Mouse (Mus musculus) embryonic facial prominence, embryonic 13.5 days (tissue): ENCODE data around the gene Glt28d2. TPM values are rescaled to one million over a fixed set of nuclear protein-coding genes. Genes with fewer than 3 reads are reported as not detected.

ENCODE experiments used
- ATAC-seq: fragments of 200-750 bp; cut with Nextera tagmentation; 2 replicates; pipeline ENCODE4 v1.8.0; 2017; ENCODE audit warnings: low read depth; ENCODE audit not compliant: insufficient number of reproducible peaks, insufficient read depth, low FRiP score, low TSS enrichment
- H3K27ac ChIP-seq: fragments of 300-500 bp; sonication (generic); 2 replicates; pipeline ENCODE4 v1.5.1; 2015; ENCODE audit warnings: moderate library complexity, mild to moderate bottlenecking, inconsistent platforms
- H3K27me3 ChIP-seq: fragments of 300-500 bp; sonication (generic); 2 replicates; pipeline ENCODE4 v1.6.1; 2015; ENCODE audit warnings: mild to moderate bottlenecking, inconsistent platforms
- H3K36me3 ChIP-seq: fragments of 300-500 bp; sonication (generic); 2 replicates; pipeline ENCODE4 v1.6.1; 2015; ENCODE audit warnings: mild to moderate bottlenecking, inconsistent platforms
- H3K4me1 ChIP-seq: fragments of 300-500 bp; sonication (generic); 2 replicates; pipeline ENCODE4 v1.6.1; 2015; ENCODE audit warnings: inconsistent platforms
- H3K4me2 ChIP-seq: fragments of 300-500 bp; sonication (generic); 2 replicates; pipeline ENCODE4 v1.6.1; 2015; ENCODE audit warnings: moderate library complexity, mild to moderate bottlenecking, inconsistent platforms
- H3K4me3 ChIP-seq: fragments of 300-500 bp; sonication (generic); 2 replicates; pipeline ENCODE4 v1.5.1; 2015; ENCODE audit warnings: mild to moderate bottlenecking, inconsistent platforms
- H3K9ac ChIP-seq: fragments of 300-500 bp; sonication (generic); 2 replicates; pipeline ENCODE4 v1.6.1; 2015; ENCODE audit warnings: mild to moderate bottlenecking, inconsistent platforms
- H3K9me3 ChIP-seq: fragments of 300-500 bp; sonication (generic); 2 replicates; pipeline ENCODE4 v1.6.1; 2016; ENCODE audit warnings: inconsistent platforms
- WGBS: fragments of 180-500 bp; shearing (Covaris S2); methylation state at CpG from one replicate; pipeline ENCODE4 v1.1.7; 2015; ENCODE audit warnings: mixed read lengths; 5-methylcytosine and 5-hydroxymethylcytosine counted together
- polyA plus RNA-seq: library from polyadenylated mRNA; unstranded; fragments of >200 nt; fragmentation: Nextera tagmentation; extraction: Ambion mirVana; gene quantifications from 2 replicates; pipeline ENCODE4 v1.2.1, GENCODE M21; 2015

The Glt28d2 gene
- polyA plus RNA-seq, 1 experiment from 2014 or later: 1.7 TPM

DNA sequence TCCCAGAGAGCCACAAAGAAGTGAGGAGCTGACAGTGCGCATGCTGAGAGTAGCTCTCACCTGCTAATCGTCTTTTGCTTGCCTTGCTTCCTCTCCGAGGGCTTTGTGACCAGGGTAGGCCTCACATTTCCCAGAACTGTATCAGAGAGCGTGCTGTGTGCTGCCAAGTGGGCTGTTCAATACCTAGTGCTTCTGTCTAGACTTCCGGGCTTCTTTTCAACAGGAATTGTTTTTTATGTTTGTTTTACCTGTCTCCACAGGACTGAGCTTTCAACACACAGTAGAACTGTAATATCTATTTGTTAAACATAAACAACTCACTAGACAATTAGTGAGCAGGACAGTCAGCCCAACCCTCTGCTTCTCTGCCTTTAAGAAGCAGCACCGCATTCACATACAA lies 42.0 kb downstream of the Glt28d2 start:
- no peak overlapping the region for H3K27ac ChIP-seq
- peaks cover 16% of the 10 kb centered on the region for H3K4me1 ChIP-seq
- no peaks in the 10 kb centered on the region for H3K9me3 ChIP-seq
- no peak overlapping the region for H3K4me3 ChIP-seq
- WGBS: 83% methylated on average over 6 of the region's 6 CpGs
- no peaks in the 10 kb centered on the region for H3K36me3 ChIP-seq
- H3K4me2 ChIP-seq: no peak overlapping the region
- H3K9ac ChIP-seq: no peak overlapping the region
- ATAC-seq: no peak
- H3K27me3 ChIP-seq: no peaks in the 10 kb centered on the region

DNA sequence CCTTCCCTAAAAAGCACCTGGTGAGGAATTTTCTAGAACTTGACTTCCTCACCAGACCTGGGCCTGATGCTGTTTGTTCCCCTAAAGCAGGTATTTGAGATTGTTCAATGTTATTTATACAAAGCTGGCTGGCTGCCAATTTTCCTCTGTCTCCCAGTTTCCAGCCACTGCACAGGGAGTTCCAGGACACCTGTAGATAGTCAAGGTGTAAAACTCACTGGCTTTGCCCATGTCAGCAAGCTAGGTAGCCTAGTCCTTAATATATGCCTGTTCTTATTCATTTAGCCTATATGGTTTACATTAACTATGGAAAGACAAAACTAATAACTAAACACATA lies 44.5 kb downstream of the Glt28d2 start:
- no peaks in the 10 kb centered on the region for H3K9me3 ChIP-seq
- H3K4me3 ChIP-seq: no peak overlapping the region
- ATAC-seq: no peak
- H3K9ac ChIP-seq: no peak overlapping the region
- no peak overlapping the region for H3K4me2 ChIP-seq
- peak overlapping the region; percentile 84 for H3K27ac ChIP-seq
- H3K4me1 ChIP-seq: peaks cover 19% of the 10 kb centered on the region
- no peaks in the 10 kb centered on the region for H3K36me3 ChIP-seq
- no peaks in the 10 kb centered on the region for H3K27me3 ChIP-seq

DNA sequence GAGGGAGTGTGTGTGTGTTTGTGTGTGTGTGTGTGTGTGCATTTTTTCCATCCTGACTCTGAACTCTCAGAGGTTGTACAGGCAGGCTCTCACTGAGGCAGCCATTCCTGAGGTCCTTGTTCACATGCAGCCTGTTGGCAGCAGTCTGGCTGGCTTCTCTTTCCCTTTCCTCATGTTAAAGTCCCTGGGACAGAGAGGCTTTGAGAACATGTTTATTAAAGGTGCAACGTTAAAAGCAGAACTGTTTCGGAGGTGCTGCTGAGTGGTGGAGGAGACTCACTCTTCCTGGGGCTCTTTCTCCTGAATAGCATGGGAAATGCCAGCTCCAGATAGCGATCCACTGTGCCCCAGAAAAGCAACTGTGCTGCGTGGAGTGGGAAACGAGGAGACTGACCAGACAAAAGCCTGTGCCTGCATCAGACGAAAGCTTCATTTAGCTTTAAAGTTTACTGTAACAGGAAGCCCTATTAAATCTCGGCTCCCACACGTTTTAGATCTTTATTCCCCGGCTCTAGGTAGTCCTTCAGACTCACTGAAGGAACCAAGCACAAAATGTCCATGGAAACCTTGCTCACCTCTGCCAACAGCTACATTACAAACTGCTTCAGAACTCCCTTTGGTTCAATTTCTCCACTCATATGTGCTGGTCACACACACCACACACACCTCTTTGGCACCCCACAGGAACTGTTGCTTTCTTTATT lies 45.0 kb downstream of the Glt28d2 start:
- no peak for ATAC-seq
- peak overlapping the region; percentile 84 for H3K27ac ChIP-seq
- H3K4me2 ChIP-seq: peak overlapping the region; percentile 26
- H3K4me1 ChIP-seq: peaks cover 22% of the 10 kb centered on the region
- WGBS: 35% methylated on average over 9 of the region's 9 CpGs
- 0 out of 2 replicates have a peak overlapping the region, but pooled peaks have one; percentile 2 for H3K9ac ChIP-seq
- H3K4me3 ChIP-seq: no peak overlapping the region
- no peaks in the 10 kb centered on the region for H3K27me3 ChIP-seq
- no peaks in the 10 kb centered on the region for H3K36me3 ChIP-seq
- no peaks in the 10 kb centered on the region for H3K9me3 ChIP-seq

DNA sequence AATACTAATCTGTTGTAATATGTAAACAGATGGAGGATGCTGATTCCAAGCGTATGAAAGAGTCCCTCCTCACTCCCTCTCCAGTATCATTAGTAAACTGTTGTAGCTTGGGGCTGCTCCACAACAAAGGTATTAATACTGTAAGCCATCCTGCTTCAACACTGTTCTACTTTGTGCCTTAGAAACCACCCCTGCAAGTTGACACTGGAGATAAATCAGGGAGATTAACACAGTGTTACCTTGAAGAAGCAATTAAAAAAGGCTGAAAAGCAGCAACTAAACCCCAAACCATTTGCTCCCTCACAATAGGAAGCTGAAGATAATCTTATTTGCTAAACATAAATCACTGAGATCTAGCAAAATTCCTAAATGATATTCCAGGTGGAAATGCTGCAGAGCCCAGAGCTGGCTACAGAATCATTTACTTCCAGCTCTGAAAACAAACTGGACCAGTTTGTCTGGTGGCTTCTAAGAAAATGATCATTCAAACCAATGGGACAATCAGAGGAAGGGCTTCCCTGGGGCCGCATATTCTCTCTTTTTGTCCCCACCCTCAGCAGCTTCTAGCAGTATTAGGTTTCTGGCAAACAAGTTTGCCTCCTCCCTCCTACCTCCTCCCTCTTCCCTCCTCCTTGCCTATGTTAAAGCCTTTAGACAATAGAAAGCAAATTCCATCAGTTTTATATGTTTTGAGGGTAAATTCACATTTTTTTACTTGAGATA lies 45.7 kb downstream of the Glt28d2 start:
- no peak overlapping the region for H3K4me3 ChIP-seq
- peak overlapping the region; percentile 84 for H3K27ac ChIP-seq
- no peaks in the 10 kb centered on the region for H3K27me3 ChIP-seq
- H3K9ac ChIP-seq: no peak overlapping the region
- no peaks in the 10 kb centered on the region for H3K36me3 ChIP-seq
- 0 out of 2 replicates have a peak, but pooled peaks have one; percentile 59 for ATAC-seq
- WGBS: 24% methylated on average over 2 of the region's 2 CpGs
- peaks cover 22% of the 10 kb centered on the region for H3K4me1 ChIP-seq
- H3K4me2 ChIP-seq: peak overlapping the region; percentile 26; the same call in 1 of the 2 replicates
- no peaks in the 10 kb centered on the region for H3K9me3 ChIP-seq

DNA sequence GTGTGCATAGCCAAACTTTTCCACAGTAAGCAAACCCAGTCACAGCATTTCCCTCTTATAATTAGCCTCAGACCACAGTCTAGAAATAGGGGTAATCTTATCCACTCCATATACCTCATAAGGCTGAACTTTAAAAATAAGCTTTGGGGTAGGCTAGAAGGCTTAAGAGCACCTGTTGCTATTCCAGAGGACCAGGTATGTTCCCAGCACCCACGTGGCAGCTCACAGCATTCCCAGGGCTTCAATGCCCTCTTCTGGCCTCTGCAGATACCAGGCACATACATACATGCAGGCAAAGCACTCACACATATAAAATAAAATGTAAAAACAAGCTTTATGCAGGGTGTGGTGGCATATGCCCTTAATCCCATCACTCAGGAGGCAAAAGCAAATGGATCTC lies 53.7 kb downstream of the Glt28d2 start:
- H3K4me3 ChIP-seq: no peak overlapping the region
- no peak overlapping the region for H3K27ac ChIP-seq
- H3K9me3 ChIP-seq: no peaks in the 10 kb centered on the region
- H3K36me3 ChIP-seq: no peaks in the 10 kb centered on the region
- H3K4me2 ChIP-seq: no peak overlapping the region
- peaks cover 6% of the 10 kb centered on the region; the same call in 1 of the 2 replicates for H3K4me1 ChIP-seq
- no peaks in the 10 kb centered on the region for H3K27me3 ChIP-seq
- WGBS: 79% methylated on average over 1 of the region's 1 CpGs
- no peak overlapping the region for H3K9ac ChIP-seq
- ATAC-seq: no peak

DNA sequence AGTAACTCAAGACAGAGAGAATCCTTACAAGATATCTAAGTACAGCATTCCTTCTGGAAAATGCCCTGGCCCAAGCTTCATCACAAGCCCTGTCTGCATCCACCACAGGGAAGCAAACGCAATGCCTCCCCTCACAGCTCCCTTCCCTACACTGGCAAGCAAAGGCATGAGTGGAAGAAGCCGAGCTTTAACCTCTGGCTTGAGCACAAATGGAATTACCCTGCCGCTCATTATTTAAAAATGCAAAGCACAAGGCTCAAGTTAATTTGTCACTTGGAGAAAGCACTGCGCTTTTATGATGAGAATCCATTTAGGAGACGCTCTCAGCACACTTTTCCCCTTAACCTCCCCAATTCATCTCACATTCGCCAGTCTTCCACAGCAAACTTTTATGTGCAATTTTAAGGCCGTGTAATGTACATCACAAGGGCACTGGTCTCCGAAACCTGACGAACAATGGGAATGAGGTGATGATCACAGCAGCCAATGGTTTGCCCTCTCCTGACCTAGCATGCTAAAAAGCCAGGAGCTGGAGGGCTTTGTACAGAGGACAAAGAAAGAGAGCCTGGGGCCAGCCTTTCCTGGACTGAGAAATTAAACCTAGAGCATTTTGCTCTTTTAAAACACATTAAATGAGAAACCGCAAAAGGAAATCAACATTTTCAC lies 54.7 kb downstream of the Glt28d2 start:
- Histone ChIP-seq H3K27ac (no peak overlapping the region), H3K9me3 (no peaks in the 10 kb centered on the region), H3K4me3 (no peak overlapping the region), H3K4me2 (no peak overlapping the region), H3K27me3 (no peaks in the 10 kb centered on the region), H3K36me3 (no peaks in the 10 kb centered on the region), H3K9ac (no peak overlapping the region), H3K4me1 (peaks cover under 1% of the 10 kb centered on the region; the same call in 1 of the 2 replicates)
- WGBS: 77% methylated on average over 10 of the region's 10 CpGs
- no peak for ATAC-seq

DNA sequence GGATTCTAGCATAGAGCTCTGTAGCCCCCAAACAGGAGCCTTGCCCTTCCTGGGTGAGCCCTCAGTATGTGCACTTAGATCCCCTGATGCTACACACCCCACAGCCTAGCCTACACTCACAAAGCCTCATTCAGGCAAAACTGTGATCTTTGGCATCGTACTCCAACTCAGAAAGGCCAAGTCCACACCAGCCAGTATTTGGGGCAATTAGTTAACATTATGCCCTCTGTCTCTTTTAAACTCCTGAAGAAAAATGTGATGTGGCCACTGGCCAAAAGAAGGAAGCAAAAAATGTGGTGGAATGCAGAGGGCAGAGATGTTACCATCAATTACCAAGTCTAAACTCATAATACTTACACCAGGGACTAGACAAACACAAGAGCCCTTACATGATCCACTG lies 55.5 kb downstream of the Glt28d2 start:
- WGBS: 80% methylated on average over 1 of the region's 1 CpGs
- Histone ChIP-seq H3K9me3 (no peaks in the 10 kb centered on the region), H3K4me2 (no peak overlapping the region), H3K4me3 (no peak overlapping the region), H3K9ac (no peak overlapping the region), H3K4me1 (no peaks in the 10 kb centered on the region), H3K36me3 (no peaks in the 10 kb centered on the region), H3K27me3 (no peaks in the 10 kb centered on the region), H3K27ac (no peak overlapping the region)
- ATAC-seq: no peak

DNA sequence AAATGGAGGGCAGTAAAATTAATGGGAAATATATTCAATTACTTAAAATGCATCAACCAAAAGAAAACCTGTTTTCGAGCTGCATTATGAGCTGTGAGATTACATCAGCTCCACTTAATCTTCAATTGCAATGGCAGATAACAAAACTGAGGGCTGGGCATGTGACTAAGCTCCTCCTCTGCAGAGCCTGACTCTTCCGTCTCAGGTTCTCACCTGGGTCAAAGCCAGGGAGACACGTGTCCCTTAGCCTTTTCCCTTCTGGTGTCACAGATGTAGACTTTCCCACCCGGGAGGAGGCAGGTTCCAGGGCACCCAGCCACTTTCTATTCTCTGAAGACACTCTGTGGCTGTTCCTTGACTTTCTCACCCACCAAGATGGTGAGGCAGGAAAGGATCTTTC lies 58.3 kb downstream of the Glt28d2 start:
- Histone ChIP-seq H3K27me3 (no peaks in the 10 kb centered on the region), H3K4me2 (no peak overlapping the region), H3K9ac (no peak overlapping the region), H3K36me3 (no peaks in the 10 kb centered on the region), H3K4me1 (no peaks in the 10 kb centered on the region), H3K9me3 (no peaks in the 10 kb centered on the region), H3K4me3 (no peak overlapping the region), H3K27ac (no peak overlapping the region)
- ATAC-seq: no peak
- 57% methylated on average over 4 of the region's 4 CpGs for WGBS

DNA sequence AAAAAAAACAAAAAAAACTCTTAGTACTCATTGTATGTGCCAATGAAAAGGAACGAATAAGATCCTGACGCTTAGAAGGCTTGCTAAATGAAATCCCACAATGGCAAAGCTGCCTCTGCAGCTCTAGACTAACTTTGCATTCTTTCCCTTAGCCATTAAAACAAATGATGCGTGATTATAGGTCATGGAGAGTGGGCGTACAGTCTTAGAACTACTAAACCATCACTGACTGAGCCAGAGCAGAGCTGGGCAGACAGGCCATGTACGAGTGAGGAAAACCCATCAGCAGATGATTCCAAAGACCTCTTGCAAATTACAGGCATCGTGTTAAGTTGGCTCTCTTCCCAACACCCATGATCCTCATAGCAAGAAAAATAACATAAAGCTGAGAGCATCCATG lies 59.5 kb downstream of the Glt28d2 start:
- Histone ChIP-seq H3K27ac (no peak overlapping the region), H3K4me2 (no peak overlapping the region), H3K27me3 (no peaks in the 10 kb centered on the region), H3K36me3 (no peaks in the 10 kb centered on the region), H3K9me3 (no peaks in the 10 kb centered on the region), H3K4me3 (no peak overlapping the region), H3K9ac (no peak overlapping the region), H3K4me1 (no peaks in the 10 kb centered on the region)
- 77% methylated on average over 6 of the region's 6 CpGs for whole genome bisulfite sequencing
- ATAC-seq: no peak

DNA sequence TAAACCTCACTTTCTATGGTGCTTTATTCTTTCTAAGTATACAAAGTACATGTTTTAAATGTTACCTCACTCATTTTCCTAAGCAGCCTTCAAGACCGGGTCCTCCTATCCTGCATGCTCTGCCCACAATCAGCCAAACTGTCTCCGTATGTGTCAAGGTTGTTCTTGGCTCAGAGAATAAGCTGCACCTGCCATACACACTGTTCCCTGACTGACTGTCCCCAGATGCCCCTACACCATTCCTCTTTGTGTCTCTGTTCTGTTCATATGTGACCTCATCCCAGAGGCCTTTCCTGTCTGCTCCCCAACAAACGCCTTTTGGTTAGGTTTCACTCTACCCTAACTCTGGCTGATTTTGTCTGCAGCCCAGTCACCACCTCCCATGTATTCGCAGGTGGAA lies 60.0 kb downstream of the Glt28d2 start:
- Histone ChIP-seq H3K27ac (no peak overlapping the region), H3K9me3 (no peaks in the 10 kb centered on the region), H3K4me1 (no peaks in the 10 kb centered on the region), H3K27me3 (no peaks in the 10 kb centered on the region), H3K9ac (no peak overlapping the region), H3K4me3 (no peak overlapping the region), H3K4me2 (no peak overlapping the region), H3K36me3 (no peaks in the 10 kb centered on the region)
- 75% methylated on average over 4 of the region's 4 CpGs for whole genome bisulfite sequencing
- ATAC-seq: no peak

DNA sequence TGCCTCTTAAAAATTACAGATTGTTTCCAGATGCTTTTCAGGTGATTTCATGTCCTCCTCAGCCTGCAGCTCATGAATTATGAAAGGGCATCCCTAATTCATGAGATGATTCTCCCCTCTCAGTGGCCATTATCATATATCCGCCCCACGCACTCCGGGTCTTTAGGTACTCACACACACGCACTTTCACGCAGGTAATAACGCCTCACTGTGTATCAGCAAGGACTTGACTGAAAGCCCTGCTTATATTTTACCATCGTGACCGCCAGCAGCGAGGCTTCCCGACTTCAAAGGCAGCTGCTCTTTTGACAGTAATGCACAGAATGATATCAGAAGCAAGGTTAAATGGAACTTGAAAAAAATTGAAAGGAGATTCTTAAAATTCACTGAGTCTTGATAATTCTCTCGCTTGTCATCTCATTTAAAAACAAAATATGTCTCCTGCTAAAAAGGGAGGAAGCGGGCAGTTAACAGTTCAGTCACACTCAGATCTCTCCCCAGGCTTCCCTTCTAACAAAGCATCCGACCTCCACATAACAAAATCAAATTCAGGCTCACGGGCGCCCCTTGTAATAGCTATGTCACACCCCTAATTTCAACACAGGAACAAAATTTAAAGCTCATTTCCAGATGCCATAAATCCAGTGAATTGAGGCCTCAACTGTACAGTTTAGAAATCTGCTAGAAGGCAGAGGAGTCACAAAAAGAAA lies 66.3 kb downstream of the Glt28d2 start:
- Histone ChIP-seq H3K9ac (no peak overlapping the region), H3K4me2 (no peak overlapping the region), H3K27me3 (no peaks in the 10 kb centered on the region), H3K4me3 (no peak overlapping the region), H3K4me1 (no peaks in the 10 kb centered on the region), H3K27ac (no peak overlapping the region), H3K9me3 (no peaks in the 10 kb centered on the region), H3K36me3 (no peaks in the 10 kb centered on the region)
- 62% methylated on average over 15 of the region's 15 CpGs for WGBS
- ATAC-seq: no peak
